Mouse (Mus musculus) adrenal gland, postnatal 36 days (tissue): ENCODE measurements around the gene Polr2l. TPM values are rescaled to one million over a fixed set of nuclear protein-coding genes. Genes with fewer than 3 reads are reported as not detected.

ENCODE experiments used
- DNase-seq, 2 experiments: peaks; one replicate each; pipeline ENCODE4 v3.0.0; 2021; ENCODE audit warnings: mixed read lengths in 1 of 2
- long read RNA-seq, 2 experiments: library from polyadenylated mRNA; stranded (forward); transcript quantifications; one replicate each; pipeline ENCODE4 v2.0.0; 2021; ENCODE audit warnings: borderline sequencing depth in 2 of 2
- total RNA-seq, 2 experiments: library from RNA; stranded (reverse); gene quantifications; 2 replicates each; pipeline ENCODE4 v1.2.3; 2021

Polr2l gene
- 100 to 1,000 TPM in 1 of 2 experiments, 10 to 100 TPM in 1; 99.8 to 134 TPM for total RNA-seq
- long read RNA-seq, experiment 1, transcript Polr2l-201 (2 exons, 1,650 nt) = major isoform, 310 of 510 reads
- long read RNA-seq, experiment 1, partial matches to known transcripts = 0 of 510 reads
- long read RNA-seq, experiment 1, other reads (novel, unspliced or antisense) = 200 of 510 reads
- long read RNA-seq, experiment 2, transcript Polr2l-201 (2 exons, 1,650 nt) = major isoform, 169 of 277 reads
- long read RNA-seq, experiment 2, partial matches to known transcripts = 0 of 277 reads
- long read RNA-seq, experiment 2, other reads (novel, unspliced or antisense) = 108 of 277 reads

DNA sequence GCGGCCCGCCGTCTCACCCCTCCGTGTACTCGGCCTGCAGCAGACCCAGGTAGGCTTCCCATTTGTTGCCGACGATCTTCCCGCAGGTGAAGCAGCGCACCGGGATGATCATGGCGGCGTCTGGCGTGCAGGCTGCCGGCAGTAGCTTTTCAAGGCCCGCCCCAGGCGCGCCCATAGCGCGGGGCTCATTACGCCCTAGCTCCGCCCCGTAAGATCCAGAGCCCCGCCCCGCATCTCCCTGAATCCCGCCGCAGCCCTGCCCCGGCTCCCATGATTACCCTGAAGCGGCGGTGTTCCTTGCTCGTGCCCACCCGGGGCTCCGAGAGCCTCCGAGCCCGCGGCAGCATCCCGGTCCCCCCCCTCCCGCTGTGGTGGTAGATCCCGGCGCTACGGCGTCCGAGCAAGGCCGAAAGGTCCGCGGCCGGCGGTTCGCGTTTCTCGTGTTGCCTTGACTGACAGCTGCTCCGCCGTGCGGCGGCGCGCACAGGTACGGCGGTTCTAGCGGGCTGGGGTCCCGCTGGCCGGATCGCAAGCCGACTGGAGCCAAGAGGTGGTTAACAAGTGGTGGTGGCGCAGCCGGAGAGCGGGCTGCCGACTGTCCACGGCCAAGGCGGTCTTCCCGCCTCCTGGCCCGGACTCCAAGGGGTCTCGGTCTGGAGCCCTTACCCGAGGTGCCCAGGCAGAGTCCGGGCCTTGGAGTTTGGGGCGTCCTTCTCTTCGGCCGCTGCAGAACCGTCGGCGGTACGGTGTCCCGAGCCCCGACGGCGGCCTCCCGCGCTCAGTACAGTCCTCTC, at the start of gene Polr2l, which contains the start of gene Tspan4:
Polr2l (minus strand) TSS at position 122 of the 794 bp plus-strand sequence.
Tspan4 (plus strand) TSS at position 230 of the 794 bp plus-strand sequence.
- peak; percentile 87 to 92 for DNase-seq

DNA sequence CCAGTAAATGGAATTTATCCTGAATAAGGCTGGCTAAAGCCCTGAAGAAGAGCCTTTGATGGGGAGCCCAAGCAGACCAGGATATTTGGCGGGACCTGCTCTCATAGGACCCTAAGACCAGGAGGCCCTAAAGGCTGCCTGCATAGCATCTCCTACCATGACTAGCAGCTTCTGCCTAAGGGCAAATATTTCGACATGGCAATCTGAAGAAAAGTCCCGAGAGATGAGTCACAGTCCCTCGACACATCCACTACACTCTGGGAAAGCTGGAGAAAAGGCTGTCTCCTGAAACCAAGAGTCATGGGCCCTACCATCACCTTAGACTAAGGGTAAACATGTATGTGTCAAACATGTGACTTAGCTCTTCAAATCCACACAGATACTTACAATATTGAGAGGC, 49.3 kb upstream of the Polr2l start:
- DNase-seq = no peak

DNA sequence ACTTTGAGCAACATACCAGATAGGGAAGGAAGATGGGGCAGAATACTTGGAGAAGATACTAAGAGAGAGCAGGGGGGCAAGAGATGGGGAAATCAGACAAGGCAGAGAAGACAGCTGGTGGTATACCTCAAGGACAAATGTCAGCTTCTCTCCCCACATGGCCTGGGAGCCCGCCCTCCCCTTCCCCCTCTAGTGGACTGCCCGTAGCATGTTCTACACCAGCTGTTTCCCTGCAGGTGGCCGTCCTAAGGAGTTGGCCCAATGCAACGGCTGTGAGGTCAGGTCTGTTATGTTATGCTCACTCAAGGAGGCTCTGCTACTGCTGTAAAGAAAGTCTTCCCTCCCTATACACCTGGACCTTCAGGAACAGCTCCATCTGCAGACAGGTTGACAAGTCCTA, 48.1 kb upstream of the Polr2l start:
- DNase-seq = no peak

DNA sequence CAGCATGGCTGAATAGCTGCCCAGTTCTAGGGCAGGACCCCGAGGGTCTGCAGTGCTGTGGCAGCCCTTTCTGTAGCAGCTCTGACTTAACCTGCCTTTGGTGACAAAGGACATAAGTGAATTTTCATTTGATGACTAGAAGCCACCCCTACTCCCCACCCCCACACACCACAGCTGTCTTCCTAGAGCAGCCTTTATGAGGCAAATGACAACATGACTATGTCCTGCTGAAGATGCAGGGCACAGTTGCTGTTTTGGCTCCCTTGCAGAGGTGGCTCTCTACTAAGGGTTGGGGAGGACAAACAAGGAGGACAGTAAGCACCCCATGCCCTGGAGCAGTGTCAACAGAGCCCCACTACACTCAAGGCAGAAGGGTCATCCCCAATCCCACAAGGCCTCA, 44.9 kb upstream of the Polr2l start:
- DNase-seq = peak in 1 of 2 experiments; percentile 36

DNA sequence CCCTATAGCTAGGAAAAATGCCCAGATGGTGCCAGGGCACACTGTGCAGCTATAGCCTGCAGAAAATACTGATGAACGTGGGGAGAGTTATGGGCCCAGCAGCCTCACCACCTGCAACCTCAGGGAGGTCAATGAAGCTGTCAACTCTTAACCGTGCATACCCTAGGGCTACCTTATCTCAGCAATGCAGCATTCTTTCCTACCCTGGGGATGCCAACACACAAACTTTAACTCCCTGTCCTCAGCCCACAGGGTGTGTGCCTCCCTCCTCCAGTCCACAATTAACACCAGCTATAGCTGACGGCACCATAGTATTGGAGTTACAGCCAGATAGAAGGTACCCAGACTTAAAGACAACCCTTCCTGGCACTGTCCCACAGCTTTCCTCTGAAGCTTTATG, 44.0 kb upstream of the Polr2l start:
- no peak for DNase-seq

DNA sequence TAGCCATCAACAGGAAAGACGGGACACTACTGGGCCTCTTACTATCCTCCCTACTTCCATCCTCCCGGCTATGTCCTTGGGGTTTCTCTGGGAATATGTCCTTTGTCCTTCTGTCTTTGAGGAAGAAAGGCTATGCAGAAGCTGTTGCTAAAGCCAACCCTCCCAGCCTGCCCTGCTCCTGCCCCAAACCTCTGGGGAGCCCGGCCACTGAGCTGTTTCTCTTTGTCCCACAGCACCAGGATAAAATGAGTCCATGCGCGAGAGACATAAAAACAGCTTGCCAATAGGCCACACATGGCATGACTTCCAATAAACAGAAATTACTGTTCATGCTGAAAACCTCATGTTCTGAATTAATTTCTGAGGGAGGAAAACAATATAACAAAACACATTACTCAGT, 43.4 kb upstream of the Polr2l start:
- DNase-seq = peak in 1 of 2 experiments; percentile 49

DNA sequence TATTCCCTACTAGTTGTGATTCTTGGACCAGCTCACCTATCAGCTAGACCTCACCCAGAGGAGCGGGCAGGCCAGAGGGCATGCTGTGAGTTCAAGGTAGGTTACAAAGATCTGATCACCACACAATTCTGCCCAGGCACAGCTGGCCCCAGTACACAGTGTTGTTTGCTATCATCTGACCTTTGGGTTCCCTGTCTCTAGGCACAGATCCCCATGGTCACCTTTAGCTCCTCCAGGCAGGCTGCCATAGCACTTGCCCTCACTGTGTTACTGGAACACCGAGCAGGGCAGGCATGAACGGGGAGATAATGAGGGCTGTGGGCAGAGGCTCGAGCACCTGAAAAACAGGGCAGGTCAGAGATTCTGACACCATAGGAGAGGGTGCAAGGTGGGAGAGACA, 42.7 kb upstream of the Polr2l start:
- peak in 1 of 2 experiments; percentile 53 for DNase-seq

DNA sequence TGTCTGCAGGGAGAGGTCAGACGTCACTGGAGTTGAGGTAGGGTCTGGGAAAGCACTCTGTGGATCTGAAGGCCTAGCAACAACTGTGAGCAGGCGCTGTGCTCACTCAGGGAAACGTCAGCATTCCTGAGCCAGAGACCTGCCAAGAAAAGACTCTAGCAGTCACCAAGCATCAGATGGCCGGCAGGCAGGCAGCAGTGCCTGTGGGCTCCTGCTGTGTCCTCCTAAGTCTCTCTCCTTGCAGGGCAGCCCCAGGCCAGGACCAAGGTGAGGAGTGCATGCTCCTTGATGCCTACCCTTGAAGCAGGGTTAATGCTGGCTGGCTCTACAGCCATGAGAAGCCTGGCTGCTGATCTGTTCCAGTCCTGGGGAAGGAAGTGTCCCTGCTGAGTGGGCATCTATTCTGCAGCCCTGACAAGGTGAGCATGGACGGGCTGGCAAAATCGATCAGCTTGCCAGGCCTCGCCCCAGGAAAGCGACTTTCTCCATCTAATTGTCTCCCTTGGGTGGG, 35.8 kb upstream of the Polr2l start:
- DNase-seq = no peak

DNA sequence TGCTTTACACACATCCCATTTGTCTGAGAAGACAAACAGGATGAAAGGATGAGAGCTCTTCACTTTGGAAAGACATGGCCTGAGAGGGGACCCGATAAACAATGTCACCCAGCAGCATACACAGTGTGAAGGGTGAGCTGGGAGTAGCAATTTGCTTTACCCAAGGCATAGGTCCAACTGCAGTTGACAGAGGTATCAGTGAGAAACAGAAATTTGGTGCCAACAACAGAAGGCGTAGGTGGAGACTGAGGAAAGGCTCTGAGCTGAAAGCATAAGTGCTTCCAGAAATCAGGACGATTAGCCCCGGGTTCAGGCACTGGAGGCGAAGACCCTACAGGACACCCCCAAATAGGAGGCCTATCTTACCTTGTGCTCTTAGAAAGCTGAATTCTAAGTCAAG, 35.3 kb upstream of the Polr2l start:
- DNase-seq = no peak

DNA sequence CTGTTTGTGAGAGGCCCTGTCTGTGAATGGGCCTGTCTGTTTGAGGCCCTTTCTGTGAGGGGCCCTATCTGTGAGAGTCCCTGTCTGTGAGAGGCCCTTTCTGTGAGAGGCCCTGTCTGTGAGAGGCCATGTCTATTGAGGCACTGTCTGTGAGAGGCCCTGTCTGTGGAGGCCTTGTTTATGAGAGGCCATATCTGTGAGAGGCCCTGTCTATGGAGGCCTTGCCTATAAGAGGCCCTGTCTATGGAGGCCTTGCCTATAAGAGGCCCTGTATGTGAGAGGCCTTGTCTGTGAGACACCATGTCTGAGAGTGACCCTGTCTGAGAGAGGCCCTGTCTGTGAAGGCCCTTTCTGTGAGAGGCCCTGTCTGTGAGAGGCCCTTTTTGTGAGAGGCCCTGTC, 33.2 kb upstream of the Polr2l start:
- DNase-seq = no peak

DNA sequence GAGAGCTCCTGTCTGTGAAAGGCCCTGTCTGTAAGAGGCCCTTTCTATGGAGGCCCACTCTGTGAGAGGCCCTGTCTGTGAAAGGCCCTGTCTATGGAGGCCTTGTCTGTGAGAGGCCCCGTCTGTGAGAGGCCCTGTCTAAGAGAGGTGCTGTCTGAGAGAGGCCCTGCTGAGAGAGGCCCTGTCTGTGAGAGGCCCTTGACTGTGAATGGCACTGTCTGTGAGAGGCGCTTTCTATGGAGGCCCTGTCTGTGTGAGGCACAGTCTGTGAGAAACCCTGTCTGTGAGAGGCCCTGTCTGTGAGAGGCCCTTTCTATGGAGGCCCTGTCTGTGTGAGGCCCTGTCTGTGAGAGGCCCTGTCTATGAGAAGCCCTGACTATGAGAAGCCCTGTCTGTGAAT, 31.3 kb upstream of the Polr2l start:
- DNase-seq = no peak

DNA sequence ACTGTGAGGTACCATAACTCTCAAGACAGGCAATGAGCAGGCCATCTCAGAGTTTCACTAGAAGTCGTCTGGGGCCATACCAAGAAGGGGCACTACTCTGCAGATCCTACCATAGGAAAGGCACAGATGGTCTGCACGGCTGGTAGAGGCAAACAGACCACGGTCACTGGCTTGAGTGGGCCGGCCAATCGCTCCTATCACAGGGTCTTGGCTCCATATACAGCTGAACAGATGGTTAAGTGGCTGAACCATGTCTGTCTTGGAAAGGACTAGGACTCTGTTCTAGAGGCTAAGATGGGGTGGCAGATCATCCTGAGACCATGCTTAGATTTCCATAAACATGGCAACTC, 27.6 kb upstream of the Polr2l start:
- DNase-seq = no peak

DNA sequence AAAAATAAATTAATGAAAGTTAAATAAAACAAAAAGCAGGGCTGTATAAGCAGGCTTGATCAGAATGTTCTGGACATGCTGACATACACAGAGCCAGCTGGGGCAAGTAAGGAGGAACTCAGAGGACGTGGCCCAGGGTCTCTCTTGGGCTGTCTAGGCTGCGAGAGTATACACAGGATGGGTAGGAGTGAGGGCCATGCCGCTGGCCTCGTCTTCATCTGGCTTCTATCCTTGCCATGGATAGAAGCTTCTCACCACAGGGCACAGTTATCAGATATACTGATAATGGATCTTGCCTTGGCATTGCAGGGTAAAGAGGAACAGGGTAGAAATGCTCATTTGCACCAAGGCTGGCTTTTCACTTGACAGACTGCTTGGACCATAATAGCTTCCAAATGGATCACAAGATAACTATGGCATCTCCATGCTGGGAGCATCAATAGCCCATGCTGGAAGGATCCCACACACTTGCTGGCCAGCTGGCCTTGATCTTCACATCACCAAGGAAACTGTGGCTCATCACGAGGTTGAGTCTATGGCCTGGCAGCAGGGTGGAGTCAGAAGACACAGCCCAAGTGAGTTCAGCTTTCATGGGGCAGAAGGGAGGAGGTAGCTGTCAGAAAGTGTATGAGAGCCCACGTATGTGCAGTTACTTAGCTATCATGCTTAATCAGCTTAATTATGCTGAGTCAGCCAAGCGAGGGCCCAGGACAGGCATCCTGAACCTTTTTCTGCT, 27.1 kb upstream of the Polr2l start:
- peak; percentile 66 to 81 for DNase-seq

DNA sequence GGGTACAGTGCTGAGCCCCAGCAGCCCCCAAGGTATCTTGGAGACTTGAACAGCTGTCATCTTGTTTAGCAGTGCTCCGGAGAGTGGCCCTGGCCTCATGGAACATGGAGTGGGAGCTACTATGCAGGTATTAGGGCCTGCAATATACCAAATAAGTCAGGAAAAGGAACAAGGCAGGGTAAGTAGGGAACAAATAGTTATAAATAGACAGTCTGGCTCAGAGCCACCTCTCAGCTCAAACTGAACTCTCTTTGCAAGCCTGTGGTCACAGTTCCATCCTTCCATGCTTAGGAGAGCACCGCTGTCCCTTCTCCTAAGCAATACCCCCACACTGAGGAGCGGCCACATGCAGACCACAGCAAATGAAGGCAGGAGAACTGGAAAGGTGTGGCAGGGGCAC, 22.7 kb upstream of the Polr2l start:
- peak in 1 of 2 experiments; percentile 45 for DNase-seq

DNA sequence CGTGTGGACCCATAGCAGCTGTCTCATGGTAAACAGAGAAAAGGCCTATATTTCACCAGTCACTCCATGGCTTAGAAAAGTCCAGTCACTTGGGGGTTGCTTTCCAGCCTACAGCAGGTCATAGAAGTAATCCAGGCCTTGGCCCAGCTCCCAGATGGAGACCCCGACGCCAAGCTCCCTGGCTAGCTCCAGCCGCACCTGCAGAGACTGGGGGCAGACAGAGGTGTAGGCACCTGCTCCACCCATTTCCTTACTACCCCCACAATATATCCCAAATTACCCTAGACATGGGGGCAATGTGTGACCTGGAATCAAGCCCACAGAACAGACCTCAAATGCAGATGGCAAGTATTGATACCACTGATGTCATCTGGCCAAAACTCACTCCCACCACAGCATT, 21.0 kb upstream of the Polr2l start:
- DNase-seq = no peak

DNA sequence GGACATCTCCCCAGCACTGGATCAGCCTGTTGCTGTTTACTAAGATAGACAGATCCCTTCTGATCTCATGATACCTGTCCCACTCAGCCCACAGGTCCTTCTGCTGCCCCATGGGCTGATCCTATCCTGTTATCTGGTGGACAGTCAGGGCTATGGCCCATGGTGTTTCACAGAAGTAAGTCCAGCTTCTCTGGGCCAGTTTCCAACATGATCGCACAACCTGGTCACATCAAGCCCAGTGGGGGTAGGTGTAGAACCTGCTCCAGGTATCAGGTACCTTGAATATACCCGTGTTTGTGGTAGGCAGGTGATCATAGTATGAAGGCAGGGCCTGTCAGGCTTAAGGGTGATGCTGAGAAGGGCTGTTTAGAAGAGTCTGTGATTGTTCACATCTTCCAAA, 20.4 kb upstream of the Polr2l start:
- DNase-seq = no peak

DNA sequence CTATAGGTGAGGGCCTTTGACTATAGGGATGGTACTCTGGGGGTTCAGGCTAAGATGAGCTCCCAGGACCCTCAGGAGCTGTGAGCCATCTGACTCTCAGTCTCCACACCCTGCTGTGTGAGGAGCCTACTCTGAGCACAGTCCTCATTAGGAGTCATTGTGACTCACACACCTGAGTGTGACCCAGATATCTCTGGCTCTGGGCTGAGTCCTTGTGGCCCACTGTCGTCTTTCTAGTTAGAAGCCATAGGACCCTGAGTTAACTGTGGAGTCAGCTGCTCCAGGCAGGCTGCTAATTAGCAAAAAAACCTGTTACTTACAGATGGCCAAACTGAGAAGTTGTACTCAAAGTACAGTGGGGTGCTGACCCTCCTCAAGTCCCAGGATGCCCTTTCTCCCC, 18.8 kb upstream of the Polr2l start:
- no peak for DNase-seq

DNA sequence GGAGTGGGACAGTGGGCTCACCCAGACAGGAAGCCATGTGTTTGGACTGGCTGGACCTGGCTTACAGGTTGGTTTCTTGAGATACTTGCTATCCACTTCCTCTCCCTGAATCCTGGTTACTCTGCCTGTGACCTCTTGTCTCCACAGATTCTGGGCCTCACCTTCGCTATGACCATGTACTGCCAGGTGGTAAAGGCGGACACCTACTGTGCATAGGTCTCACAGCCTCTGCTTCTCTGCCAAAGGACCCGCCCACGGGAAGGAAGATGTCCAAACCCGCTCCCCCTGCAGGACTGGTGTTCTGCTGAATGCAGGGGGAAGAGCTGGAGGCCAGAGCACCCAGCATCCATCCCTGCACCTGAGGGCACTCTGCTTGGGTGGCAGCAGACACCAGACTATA, 17.8 kb upstream of the Polr2l start:
- no peak for DNase-seq

DNA sequence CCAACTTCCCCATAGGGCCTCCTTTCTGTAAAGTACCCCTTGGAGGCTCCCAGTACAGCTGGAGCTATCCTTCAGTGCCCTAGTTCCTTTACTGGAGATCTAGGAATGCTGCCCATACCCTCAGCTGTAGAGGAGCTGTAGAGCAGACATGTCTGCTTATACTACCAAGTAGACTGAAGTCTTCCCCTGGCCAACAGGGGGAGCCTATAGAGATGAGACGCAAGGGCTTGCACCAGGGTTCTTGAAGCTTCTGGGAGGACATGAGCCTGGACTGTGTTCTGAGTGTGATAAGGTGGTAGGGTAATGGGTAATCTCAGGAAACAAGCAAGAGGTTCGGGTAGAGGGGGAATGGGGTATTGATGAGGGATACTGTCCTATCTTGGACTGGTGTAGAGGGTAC, 16.2 kb upstream of the Polr2l start:
- no peak for DNase-seq

DNA sequence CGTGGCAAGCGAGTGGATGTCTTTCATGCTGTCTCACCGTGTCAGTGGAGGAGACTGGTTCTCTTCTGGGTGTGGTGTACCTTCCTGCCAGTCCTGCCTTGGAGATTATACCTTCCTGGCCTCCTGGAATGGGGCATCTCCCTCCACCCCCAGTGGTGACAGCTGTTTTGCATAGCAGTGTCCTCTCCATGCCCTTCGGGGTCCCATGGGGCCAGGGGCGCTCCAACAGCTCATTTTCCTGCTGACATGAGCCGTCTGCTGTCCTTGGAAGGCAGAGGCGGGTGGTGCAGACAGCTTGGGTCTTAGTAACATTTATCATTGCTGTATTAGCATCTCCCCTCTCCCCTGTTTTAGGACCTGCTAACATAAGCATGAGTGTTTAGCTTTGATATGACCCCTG, 12.2 kb upstream of the Polr2l start:
- no peak for DNase-seq

DNA sequence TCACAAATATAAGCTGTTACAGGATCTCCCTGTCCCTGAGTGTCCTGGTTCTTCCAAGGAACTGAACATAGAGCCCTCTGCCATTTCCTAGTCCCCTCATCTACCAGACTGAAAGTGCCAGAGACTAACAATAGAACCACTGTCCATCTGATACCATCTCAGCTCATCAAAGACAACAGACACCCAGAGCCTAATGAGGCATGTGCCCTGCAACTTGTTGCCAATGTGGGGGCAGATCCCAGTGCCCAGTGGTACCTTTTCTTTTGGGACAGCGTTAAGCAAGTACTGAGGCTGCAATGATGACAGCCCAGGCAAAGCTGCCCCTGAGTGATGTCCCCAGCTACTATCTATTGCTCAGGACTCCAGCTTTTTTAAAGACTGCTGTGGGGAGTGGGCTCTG, 11.3 kb upstream of the Polr2l start:
- no peak for DNase-seq

DNA sequence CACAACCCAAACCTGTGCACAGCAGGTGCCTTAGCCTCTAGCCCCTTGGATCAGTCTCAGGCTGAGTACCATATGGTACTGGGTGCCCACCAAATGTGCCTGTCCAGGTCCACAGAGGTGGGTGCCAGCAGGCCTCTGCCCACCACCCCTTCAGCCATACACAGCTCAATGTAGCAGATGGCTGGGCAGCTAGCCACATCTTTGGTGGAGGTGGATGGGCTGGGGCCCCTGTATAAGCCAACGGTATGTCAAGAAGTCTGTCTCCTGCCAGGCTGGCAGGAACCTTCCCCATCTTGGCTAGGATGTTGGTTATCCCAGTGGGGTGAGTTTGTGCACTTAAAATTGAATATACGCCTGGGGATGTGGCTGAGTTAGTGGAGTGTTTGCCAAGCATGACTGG, 10.7 kb upstream of the Polr2l start:
- DNase-seq = no peak

DNA sequence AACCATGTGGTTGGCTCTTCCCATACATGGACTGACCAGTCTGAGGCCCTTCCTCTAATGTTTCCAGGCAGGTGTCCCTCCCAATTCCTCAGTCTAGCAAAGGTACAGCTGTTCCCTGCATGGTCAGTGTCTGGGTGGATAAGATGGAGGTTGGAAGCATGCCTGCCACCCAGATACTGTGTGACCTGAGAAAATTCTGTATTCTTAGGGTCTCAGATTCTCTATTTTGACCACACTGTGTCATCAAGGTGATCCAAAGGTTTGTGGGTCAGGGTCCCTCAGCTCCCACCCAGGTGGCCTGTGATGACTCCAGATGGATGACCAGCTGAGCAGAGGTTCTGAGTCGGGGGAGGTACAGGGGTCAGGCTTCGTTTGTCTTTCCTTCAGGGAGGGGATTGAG, 10.3 kb upstream of the Polr2l start:
- DNase-seq = no peak
